Mouse (Mus musculus) mouse trophoblast stem cell (cell line): ENCODE measurements around the gene Gnat1.

ENCODE experiments used
- in situ Hi-C, 2 experiments: fragments of 300-500 bp; cut with MseI, MboI; formaldehyde crosslinking; loops; 2 replicates in 1 of 2; 3 replicates in 1 of 2; pipeline ENCODE4 v1.15.1; 2025

The Gnat1 gene

DNA sequence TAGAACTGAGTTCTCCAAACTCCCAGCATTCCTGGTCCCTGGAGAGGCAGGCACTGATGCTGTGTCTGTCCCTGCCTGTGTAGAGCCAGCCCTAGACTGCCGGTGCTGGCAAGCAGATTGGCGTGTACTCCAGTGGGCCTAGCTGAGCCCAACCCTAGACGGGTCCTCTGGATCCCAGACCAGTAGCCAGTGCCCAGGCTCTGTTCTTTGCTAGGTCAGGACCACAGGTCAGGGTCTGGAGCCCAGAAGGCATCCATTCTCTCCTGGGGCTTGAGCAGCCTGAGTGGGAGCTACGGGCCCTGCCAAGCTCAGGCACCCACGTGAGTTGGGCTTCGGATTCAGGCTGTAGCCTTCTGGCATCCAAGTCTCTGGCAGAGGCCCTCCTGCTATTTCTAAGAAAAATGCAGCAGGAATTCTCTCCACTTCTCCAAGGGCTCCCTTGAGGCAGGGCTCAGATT is 20.6 kb upstream of the Gnat1 start:
- in situ Hi-C loops, result loop anchor here in 1 of 2 experiments (5.0 kb wide), 1 partner anchor 37 kb away; no protein-coding TSS in a partner anchor

- in situ Hi-C loops, result no loop called here
Measured at GRCm38 (mm10) chr9:107699376-107699980, 20.0 kb upstream of the Gnat1 start.

DNA sequence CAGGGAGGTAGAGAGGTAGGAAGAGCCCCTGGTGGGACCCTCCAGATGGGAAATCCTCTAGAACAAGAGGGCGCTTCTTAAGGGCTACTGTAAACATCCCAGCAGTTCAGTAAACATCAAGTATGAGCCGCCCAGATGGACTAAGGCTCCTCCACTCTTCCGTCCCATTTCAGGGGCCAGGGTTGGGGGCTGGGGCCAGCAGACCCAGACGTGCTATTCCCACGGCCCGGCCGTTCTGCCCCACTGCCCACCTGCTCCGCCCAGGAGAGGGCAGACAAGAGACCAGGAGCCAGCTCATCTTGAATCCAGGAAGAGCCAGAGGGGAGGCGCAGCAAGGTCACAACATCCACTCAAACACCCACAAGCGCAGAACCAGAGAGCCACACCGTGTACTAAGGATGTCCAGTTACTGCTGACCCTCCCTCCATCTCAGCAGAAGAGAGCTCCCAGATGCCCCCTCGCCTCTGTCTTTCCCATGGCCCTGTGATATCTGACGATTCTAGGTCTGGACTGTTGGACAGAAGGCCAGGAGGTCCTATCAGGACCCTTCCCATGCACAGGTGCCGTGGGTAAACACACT is 19.2 kb upstream of the Gnat1 start:
- in situ Hi-C loops, result no loop called here

- in situ Hi-C loops, result no loop called here
Measured at GRCm38 (mm10) chr9:107697811-107698521, 18.5 kb upstream of the Gnat1 start.

DNA sequence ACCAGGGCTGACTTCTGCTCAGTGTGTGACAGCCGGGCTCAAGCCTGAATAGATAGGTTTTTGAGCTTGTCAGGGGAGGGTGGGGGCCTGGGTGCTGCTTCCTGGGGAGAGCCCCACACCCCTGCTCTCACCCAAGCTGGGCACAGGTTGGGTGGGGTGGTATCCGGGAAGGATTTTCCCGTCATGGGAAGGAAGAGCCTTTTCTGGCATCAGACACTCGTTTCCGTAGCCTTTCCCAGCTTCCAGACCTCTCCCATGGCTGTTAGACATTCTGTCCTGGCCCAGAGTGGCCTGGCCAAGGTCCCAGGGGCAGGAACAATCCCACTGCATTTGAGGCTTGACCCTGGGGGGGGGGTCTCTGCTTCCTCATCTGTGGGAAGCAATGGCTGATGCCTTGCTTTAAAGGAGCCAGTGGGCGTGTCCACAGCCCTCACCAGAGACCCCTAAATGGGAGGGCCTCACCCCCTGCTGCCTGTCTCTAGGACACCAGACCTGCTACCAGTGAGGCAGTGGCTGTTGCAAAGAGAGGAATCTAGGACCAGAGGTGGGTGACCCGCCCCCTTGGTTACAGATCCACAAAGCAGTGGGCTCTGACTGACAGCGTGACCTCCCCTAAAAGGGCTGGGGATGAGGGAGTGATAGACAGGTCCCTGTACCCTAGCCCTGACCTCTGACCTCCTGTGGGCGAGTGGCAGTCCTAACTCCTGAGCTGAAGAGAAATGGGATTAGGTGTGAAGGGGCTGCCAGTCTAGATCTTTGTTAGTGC is 17.5 kb upstream of the Gnat1 start:
- in situ Hi-C loops, result no loop called here

GRCm38 (mm10) chr9:107696106-107696479 is 16.6 kb upstream of the Gnat1 start:
- in situ Hi-C loops, result no loop called here

- in situ Hi-C loops, result no loop called here
Measured at GRCm38 (mm10) chr9:107695441-107696105, 16.1 kb upstream of the Gnat1 start.

- in situ Hi-C loops, result loop anchor here in 1 of 2 experiments (5.0 kb wide), 1 partner anchor 43 kb away; no protein-coding TSS in a partner anchor
Measured at GRCm38 (mm10) chr9:107694627-107695026, 15.1 kb upstream of the Gnat1 start.

DNA sequence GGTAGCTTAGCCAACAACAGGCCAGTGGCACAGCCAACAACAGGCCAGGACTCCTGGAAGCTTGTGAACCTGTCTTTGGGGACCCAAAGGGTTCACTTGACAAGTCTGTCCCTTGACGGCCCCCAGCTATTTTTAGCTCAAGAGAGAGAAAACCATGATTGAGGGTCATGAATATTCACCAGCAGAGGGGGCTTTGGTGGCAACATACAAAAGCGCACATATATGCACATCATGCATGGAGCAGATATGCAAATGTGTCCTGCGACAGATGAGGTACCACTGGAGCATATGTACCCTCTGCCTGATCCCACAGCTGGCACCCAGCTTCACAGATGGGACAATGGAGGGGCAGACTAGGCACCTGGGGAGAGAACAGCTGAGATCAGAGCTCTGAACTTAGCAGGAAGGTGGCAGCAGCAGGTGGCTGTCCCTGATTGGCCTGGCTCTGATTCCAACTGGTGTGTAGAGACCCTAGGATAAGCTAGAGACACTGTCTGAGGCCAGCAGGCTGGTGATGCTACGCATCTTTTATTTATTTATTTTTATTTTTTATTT is 14.0 kb upstream of the Gnat1 start:
- in situ Hi-C loops, result loop anchor here in 1 of 2 experiments (5.0 kb wide), 1 partner anchor 44 kb away; no protein-coding TSS in a partner anchor

- in situ Hi-C loops, result loop anchor here in 1 of 2 experiments (5.0 kb wide), 1 partner anchor 45 kb away; no protein-coding TSS in a partner anchor
Measured at GRCm38 (mm10) chr9:107692785-107693184, 13.3 kb upstream of the Gnat1 start.

- in situ Hi-C loops, result loop anchor here in 1 of 2 experiments (5.0 kb wide), 1 partner anchor 47 kb away; no protein-coding TSS in a partner anchor
Measured at GRCm38 (mm10) chr9:107690391-107690790, 10.9 kb upstream of the Gnat1 start.

- in situ Hi-C loops, result no loop called here
Measured at GRCm38 (mm10) chr9:107688939-107689338, 9.4 kb upstream of the Gnat1 start.

DNA sequence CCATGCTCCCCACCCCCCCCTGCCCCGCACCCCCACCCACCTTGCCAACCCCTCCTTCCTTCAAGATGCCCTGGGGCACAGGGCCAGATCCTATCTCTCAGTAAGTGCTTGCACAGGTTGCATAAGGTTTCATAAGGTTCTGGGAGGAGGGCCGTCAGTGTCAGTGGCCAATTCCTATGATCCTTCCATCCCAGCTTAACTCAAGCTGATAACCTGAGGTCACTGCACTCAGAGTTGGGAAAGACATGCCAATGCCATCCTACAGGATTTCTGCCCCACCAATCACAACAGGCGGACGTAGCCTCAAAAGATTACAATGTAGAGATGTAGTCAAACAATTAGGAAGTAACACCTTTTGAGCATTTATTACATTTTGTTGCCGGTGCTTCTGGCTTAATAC is 8.9 kb upstream of the Gnat1 start:
- in situ Hi-C loops, result no loop called here

GRCm38 (mm10) chr9:107685231-107685981 is 5.9 kb upstream of the Gnat1 start:
- in situ Hi-C loops, result no loop called here

DNA sequence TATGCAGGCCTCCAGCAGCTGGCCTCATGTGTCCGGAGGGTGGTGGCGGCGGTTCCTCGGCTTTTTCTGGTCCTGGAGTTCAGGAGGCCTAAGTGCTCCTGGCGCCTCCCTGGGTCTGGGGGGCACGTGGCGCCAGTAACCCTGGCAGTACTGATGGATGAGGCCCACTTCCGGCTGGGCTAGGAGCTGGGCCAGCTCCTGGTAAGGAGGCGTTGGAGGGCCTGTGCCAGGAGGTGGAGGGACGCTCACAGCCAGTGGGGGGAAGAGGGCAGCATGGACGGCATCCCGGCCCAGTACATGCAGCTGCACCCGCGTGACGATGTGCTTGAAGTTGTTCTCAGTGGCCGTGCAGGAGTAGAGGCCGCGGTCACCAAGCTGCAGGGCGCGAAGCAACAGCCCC is 2.9 kb upstream of the Gnat1 start:
- in situ Hi-C loops, result no loop called here

DNA sequence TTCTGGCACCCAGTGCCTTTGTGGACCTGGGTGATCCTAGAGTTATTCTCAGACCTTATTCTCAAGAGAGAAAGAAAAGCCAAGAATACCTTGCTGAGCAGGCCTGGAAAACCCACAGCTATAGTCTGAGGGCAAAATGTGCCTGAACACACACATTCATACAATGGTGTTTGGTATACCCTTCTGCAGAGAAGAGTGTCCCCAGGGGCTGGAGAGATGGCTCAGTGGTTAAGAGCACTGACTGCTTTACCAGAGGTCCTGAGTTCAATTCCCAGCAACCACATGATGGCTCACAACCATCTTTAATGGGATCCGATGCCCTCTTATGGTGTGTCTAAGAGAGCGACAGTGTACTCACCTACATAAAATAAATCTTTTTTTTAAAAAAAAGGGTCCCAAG is 651 bp downstream of the Gnat1 start:
- in situ Hi-C loops, result loop anchor here in 1 of 2 experiments (5.0 kb wide), 1 partner anchor 37 kb away; no protein-coding TSS in a partner anchor

DNA sequence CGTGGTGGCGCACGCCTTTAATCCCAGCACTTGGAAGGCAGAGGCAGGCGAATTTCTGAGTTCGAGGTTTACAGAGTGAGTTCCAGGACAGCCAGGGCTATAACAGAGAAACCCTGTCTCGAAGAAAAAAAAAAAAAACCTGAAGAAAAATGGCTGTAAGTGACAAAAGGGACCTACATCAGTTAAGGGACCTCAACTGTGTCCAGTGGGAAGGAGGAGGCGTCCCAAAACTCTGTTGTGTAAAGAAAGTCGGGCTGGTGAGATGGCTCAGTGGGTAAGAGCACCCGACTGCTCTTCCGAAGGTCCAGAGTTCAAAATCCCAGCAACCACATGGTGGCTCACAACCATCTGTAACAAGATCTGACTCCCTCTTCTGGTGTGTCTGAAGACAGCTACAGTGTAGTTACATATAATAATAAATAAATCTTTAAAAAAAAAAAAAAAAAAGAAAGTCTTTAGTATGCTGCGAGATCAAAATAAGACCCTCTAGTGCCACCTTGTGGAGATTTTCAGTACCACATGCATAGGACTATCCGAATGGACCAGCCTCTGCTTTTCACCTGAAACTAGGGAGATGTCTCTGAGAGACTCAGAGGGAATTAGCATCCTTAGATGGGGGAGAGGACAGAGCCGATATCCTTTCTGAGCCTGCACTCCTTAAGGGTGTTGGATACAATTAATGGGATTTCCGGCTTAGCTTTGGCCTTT is 1.5 kb downstream of the Gnat1 start:
- in situ Hi-C loops, result loop anchor here in 1 of 2 experiments (5.0 kb wide), 1 partner anchor 36 kb away; no protein-coding TSS in a partner anchor

DNA sequence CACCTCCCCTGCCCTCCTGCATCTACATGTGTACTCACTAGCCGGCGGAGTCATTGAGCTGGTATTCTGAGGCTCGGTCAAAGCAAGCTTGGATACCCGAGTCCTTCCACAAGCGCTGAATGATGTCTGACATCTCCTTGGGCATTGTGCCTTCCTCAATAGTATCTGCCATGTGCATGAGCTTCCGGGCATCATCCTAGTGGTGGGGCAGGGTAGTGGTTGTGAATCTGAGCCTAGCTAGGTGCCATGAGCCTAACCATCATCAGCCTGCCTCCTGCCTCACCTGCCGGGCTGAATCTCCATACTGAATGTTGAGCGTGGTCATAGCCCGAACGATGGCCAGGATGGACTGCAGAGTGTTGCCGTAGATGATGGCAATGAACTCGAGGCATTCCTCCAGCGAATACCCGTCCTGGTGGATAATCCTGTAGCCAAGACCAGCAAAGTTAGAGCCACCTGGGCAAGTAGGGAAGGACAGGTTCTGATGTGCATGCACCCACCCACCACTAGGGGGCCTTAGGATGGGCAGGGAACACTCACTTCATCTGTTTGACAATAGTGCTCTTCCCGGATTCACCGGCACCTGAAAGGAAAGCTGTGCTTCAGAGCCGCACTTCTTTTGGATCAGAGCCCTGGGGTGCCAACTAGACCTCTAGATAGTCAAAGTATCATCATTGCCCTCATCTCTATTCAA is 2.3 kb downstream of the Gnat1 start:
- in situ Hi-C loops, result loop anchor here in 1 of 2 experiments (5.0 kb wide), 1 partner anchor 35 kb away; no protein-coding TSS in a partner anchor

GRCm38 (mm10) chr9:107676302-107676701 is 3.2 kb downstream of the Gnat1 start:
- in situ Hi-C loops, result loop anchor here in 1 of 2 experiments (5.0 kb wide), 1 partner anchor 34 kb away; no protein-coding TSS in a partner anchor
